Mouse (Mus musculus) megakaryocyte, embryonic 14.5 days (primary cell): Measurements from ENCODE around the gene Arnt.

Source experiments
- FLI1 ChIP-seq: IDR thresholded peaks from 2 replicates; pipeline ENCODE4 v1.6.1; 2012; ENCODE audit warnings: low read length, inconsistent platforms, mixed read lengths
- GATA1 ChIP-seq: IDR thresholded peaks from 3 replicates; pipeline ENCODE4 v1.6.1; 2012; ENCODE audit warnings: mixed read lengths, low read length, inconsistent platforms, borderline replicate concordance

DNA sequence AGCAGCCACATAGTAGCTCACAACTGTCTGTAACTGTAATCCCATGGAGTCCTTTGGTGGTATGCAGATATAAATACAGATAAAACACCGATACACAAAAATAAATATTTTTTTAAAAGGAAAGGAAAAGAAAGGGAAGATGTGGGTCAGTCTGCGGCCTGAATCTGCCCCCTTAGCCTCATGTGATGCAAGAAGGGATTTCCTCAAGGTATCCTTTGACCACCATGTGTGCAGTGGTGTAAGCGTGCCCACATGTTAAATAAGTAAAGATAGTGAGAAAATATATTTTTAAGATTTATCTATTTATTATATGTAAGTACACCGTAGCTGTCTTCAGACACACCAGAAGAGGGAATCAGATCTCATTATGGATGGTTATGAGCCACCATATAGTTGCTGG lies 105.6 kb downstream of the Arnt start:
- TF ChIP-seq GATA1: no peak
- TF ChIP-seq FLI1: no peak
